Mouse (Mus musculus): ENCODE measurements around the gene Ppp2r3a. TPM values are rescaled to one million over a fixed set of nuclear protein-coding genes. Genes with fewer than 3 reads are reported as not detected.

The Ppp2r3a gene
- total and polyA plus RNA-seq, 2 experiments, result 2.3 to 14.3 TPM

- Histone ChIP-seq H3K79me2 (ENCODE audit: control insufficient read depth, insufficient read depth, low read length) (no peaks in the 10 kb centered on the region), H3K4me1 (ENCODE audit: control insufficient read depth, insufficient read depth, low read length) (peaks cover 3% of the 10 kb centered on the region), H3K9ac (ENCODE audit: low read depth, low read length) (no peak overlapping the region), H3K27me3 (ENCODE audit: control insufficient read depth, insufficient read depth, low read length) (no peaks in the 10 kb centered on the region), H3K36me3 (ENCODE audit: control insufficient read depth, insufficient read depth, low read length) (no peaks in the 10 kb centered on the region), H3K27ac (replicated peaks; ENCODE audit: insufficient read depth, low read depth, low read length) (no peak overlapping the region), H3K4me3 (ENCODE audit: insufficient read depth, low read depth, low read length) (no peak overlapping the region)
- no peak for DNase-seq (ENCODE audit: extremely low read depth, low read depth, low spot score)
- 82% methylated on average over 11 of the region's 11 CpGs for WGBS
- TF ChIP-seq POLR2A (IDR thresholded peaks at IDR 0.05; ENCODE audit: extremely low read depth, insufficient read depth, low read length) (no peak), CTCF (IDR thresholded peaks at IDR 0.05; ENCODE audit: low read depth, low read length) (no peak)
Observed at GRCm38 (mm10) chr9:101061035-101061434, 190.6 kb downstream of the Ppp2r3a start.

GRCm38 (mm10) chr9:101057156-101057555 lies 194.4 kb downstream of the Ppp2r3a start:
- Histone ChIP-seq H3K36me3 (ENCODE audit: control insufficient read depth, insufficient read depth, low read length) (no peaks in the 10 kb centered on the region), H3K79me2 (ENCODE audit: control insufficient read depth, insufficient read depth, low read length) (no peaks in the 10 kb centered on the region), H3K4me1 (ENCODE audit: control insufficient read depth, insufficient read depth, low read length) (peaks cover 3% of the 10 kb centered on the region), H3K4me3 (ENCODE audit: insufficient read depth, low read depth, low read length) (no peak overlapping the region), H3K27me3 (ENCODE audit: control insufficient read depth, insufficient read depth, low read length) (no peaks in the 10 kb centered on the region), H3K27ac (replicated peaks; ENCODE audit: insufficient read depth, low read depth, low read length) (no peak overlapping the region), H3K9ac (ENCODE audit: low read depth, low read length) (no peak overlapping the region)
- TF ChIP-seq POLR2A (IDR thresholded peaks at IDR 0.05; ENCODE audit: extremely low read depth, insufficient read depth, low read length) (no peak), CTCF (IDR thresholded peaks at IDR 0.05; ENCODE audit: low read depth, low read length) (no peak)
- DNase-seq (ENCODE audit: extremely low read depth, low read depth, low spot score), result no peak
- 92% methylated on average over 4 of the region's 4 CpGs for WGBS

Other genes starting within 250 kb of the Ppp2r3a start
- gene Pccb, start 216.9 kb downstream of the Ppp2r3a start, total RNA-seq (2014; rRNA removed), result 118 and 119 TPM in 2 replicates
- 185 and 192 TPM in 2 replicates for gene Pccb, start 216.9 kb downstream of the Ppp2r3a start, polyA plus RNA-seq (2012; rRNA removed)
- 13.6 and 19.1 TPM in 2 replicates for gene Msl2, start 177.7 kb downstream of the Ppp2r3a start, total RNA-seq (2014; rRNA removed)
- gene Msl2, start 177.7 kb downstream of the Ppp2r3a start, polyA plus RNA-seq (2012; rRNA removed), result 9.6 and 9.7 TPM in 2 replicates

All from liver, adult 2 months (tissue).